Mouse (Mus musculus): ENCODE measurements around the gene Tmem63a. TPM values are rescaled to one million over a fixed set of nuclear protein-coding genes. Genes with fewer than 3 reads are reported as not detected.

The Tmem63a gene
- polyA plus RNA-seq, 2 experiments: 18.2 to 47.9 TPM

- no peak for DNase-seq (ENCODE audit: low spot score)
- Histone ChIP-seq H3K4me2 (replicated peaks; ENCODE audit: low read depth, low read length, severe bottlenecking) (no peak overlapping the region), H3K4me3 (replicated peaks; ENCODE audit: low read length) (no peak overlapping the region), H3K36me3 (ENCODE audit: control insufficient read depth, insufficient read depth, low read length) (peaks cover 37% of the 10 kb centered on the region), H3K27ac (replicated peaks; ENCODE audit: low read depth, low read length) (no peak overlapping the region), H3K9ac (ENCODE audit: low read depth, low read length, severe bottlenecking) (no peak overlapping the region), H3K9me3 (ENCODE audit: control insufficient read depth, low read length) (no peaks in the 10 kb centered on the region), H3K4me1 (ENCODE audit: control insufficient read depth, insufficient read depth, low read length) (peaks cover 15% of the 10 kb centered on the region), H3K27me3 (ENCODE audit: control insufficient read depth, insufficient read depth, low read length) (no peaks in the 10 kb centered on the region)
- ATAC-seq (ENCODE audit: low FRiP score, low read depth): no peak
- 92% methylated on average over 24 of the region's 24 CpGs for WGBS
- no peak for TF ChIP-seq POLR2A (IDR thresholded peaks at IDR 0.05; ENCODE audit: borderline replicate concordance, extremely low read depth, insufficient read depth, insufficient read length)
Measured at GRCm38 (mm10) chr1:180906461-180907147, 35.5 kb upstream of the Tmem63a start.

GRCm38 (mm10) chr1:180911138-180911537, 31.0 kb upstream of the Tmem63a start:
- ATAC-seq (ENCODE audit: low FRiP score, low read depth): 0 out of 2 replicates have a peak, but pooled peaks have one; percentile 1

DNA sequence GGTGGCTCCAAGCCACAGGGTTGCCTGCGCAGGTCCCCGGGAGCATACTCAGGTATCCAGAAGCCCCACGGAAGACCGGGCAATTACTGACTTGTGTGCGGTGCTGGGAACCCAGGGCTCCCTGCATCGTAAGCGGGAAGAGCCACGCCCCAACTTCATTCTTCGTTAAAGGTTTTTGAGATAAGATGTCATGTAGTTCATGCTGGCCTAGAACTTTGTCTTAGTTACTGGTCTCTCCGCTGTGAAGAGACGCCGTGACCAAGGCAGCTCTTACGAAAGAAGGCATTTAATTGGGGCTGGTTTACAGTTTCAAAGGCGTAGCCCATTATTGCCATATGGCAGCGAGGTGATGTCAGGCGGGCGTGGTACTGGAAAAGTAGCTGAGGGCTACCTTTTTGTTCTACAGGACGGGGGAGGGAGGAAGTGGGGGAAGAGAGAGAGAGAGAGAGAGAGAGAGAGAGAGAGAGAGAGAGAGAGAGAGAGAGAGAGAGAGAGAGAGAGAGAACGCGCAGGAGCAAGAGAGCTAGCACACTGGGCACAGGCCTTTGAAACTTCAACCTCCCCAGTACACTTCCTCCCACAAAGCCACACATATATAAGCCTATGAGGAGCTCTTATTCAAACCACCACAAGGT, 30.4 kb upstream of the Tmem63a start:
- WGBS: 26% methylated on average over 20 of the region's 20 CpGs
- Histone ChIP-seq H3K9ac (ENCODE audit: low read depth, low read length, severe bottlenecking) (no peak overlapping the region), H3K9me3 (ENCODE audit: control insufficient read depth, low read length) (no peaks in the 10 kb centered on the region), H3K27ac (replicated peaks; ENCODE audit: low read depth, low read length) (peak overlapping the region; percentile 43; the same call in 1 of the 2 replicates), H3K4me1 (ENCODE audit: control insufficient read depth, insufficient read depth, low read length) (peaks cover 22% of the 10 kb centered on the region), H3K4me3 (replicated peaks; ENCODE audit: low read length) (no peak overlapping the region; the same call in 1 of the 2 replicates), H3K36me3 (ENCODE audit: control insufficient read depth, insufficient read depth, low read length) (peaks cover 25% of the 10 kb centered on the region), H3K4me2 (replicated peaks; ENCODE audit: low read depth, low read length, severe bottlenecking) (peak overlapping the region; percentile 39), H3K27me3 (ENCODE audit: control insufficient read depth, insufficient read depth, low read length) (no peaks in the 10 kb centered on the region)
- no peak for TF ChIP-seq POLR2A (IDR thresholded peaks at IDR 0.05; ENCODE audit: borderline replicate concordance, extremely low read depth, insufficient read depth, insufficient read length)
- DNase-seq (ENCODE audit: low spot score) (peak; percentile 57), ATAC-seq (ENCODE audit: low FRiP score, low read depth) (0 out of 2 replicates have a peak, but pooled peaks have one; percentile 31)

More at GRCm38 (mm10) chr1:180911138-180911537, 31.0 kb upstream of the Tmem63a start:
- no peak overlapping the region for H3K9ac ChIP-seq (ENCODE audit: low read depth, low read length, severe bottlenecking)
- no peaks in the 10 kb centered on the region for H3K27me3 ChIP-seq (ENCODE audit: control insufficient read depth, insufficient read depth, low read length)
- peak overlapping the region; percentile 43; the same call in 1 of the 2 replicates for H3K27ac ChIP-seq (replicated peaks; ENCODE audit: low read depth, low read length)
- no peaks in the 10 kb centered on the region for H3K9me3 ChIP-seq (ENCODE audit: control insufficient read depth, low read length)
- DNase-seq (ENCODE audit: low spot score): peak; percentile 54
- peak overlapping the region; percentile 39 for H3K4me2 ChIP-seq (replicated peaks; ENCODE audit: low read depth, low read length, severe bottlenecking)
- H3K4me1 ChIP-seq (ENCODE audit: control insufficient read depth, insufficient read depth, low read length): peaks cover 22% of the 10 kb centered on the region
- peaks cover 31% of the 10 kb centered on the region for H3K36me3 ChIP-seq (ENCODE audit: control insufficient read depth, insufficient read depth, low read length)
- H3K4me3 ChIP-seq (replicated peaks; ENCODE audit: low read length): no peak overlapping the region
- WGBS: 50% methylated on average over 8 of the region's 8 CpGs
- no peak for TF ChIP-seq POLR2A (IDR thresholded peaks at IDR 0.05; ENCODE audit: borderline replicate concordance, extremely low read depth, insufficient read depth, insufficient read length)

GRCm38 (mm10) chr1:180912792-180913191, 29.4 kb upstream of the Tmem63a start:
- WGBS: 77% methylated on average over 5 of the region's 5 CpGs
- Histone ChIP-seq H3K9me3 (ENCODE audit: control insufficient read depth, low read length) (no peaks in the 10 kb centered on the region), H3K27me3 (ENCODE audit: control insufficient read depth, insufficient read depth, low read length) (no peaks in the 10 kb centered on the region), H3K4me2 (replicated peaks; ENCODE audit: low read depth, low read length, severe bottlenecking) (no peak overlapping the region), H3K9ac (ENCODE audit: low read depth, low read length, severe bottlenecking) (no peak overlapping the region), H3K36me3 (ENCODE audit: control insufficient read depth, insufficient read depth, low read length) (peaks cover 15% of the 10 kb centered on the region), H3K4me3 (replicated peaks; ENCODE audit: low read length) (no peak overlapping the region), H3K4me1 (ENCODE audit: control insufficient read depth, insufficient read depth, low read length) (peaks cover 22% of the 10 kb centered on the region), H3K27ac (replicated peaks; ENCODE audit: low read depth, low read length) (peak overlapping the region; percentile 67)
- ATAC-seq (ENCODE audit: low FRiP score, low read depth) (no peak), DNase-seq (ENCODE audit: low spot score) (no peak)
- no peak for TF ChIP-seq POLR2A (IDR thresholded peaks at IDR 0.05; ENCODE audit: borderline replicate concordance, extremely low read depth, insufficient read depth, insufficient read length)

- no peak overlapping the region for H3K9ac ChIP-seq (ENCODE audit: low read depth, low read length, severe bottlenecking)
- H3K27ac ChIP-seq (replicated peaks; ENCODE audit: low read depth, low read length): peak overlapping the region; percentile 67
- peak; percentile 92 for DNase-seq (ENCODE audit: low spot score)
Measured at GRCm38 (mm10) chr1:180913797-180914196, 28.3 kb upstream of the Tmem63a start.

More at GRCm38 (mm10) chr1:180913797-180914196, 28.3 kb upstream of the Tmem63a start:
- WGBS: 13% methylated on average over 4 of the region's 4 CpGs
- peak; percentile 85 for ATAC-seq (ENCODE audit: low FRiP score, low read depth)
- no peak overlapping the region for H3K4me3 ChIP-seq (replicated peaks; ENCODE audit: low read length)
- no peaks in the 10 kb centered on the region for H3K9me3 ChIP-seq (ENCODE audit: control insufficient read depth, low read length)
- H3K27me3 ChIP-seq (ENCODE audit: control insufficient read depth, insufficient read depth, low read length): no peaks in the 10 kb centered on the region
- no peak overlapping the region for H3K4me2 ChIP-seq (replicated peaks; ENCODE audit: low read depth, low read length, severe bottlenecking)
- peaks cover 5% of the 10 kb centered on the region for H3K36me3 ChIP-seq (ENCODE audit: control insufficient read depth, insufficient read depth, low read length)
- H3K4me1 ChIP-seq (ENCODE audit: control insufficient read depth, insufficient read depth, low read length): peaks cover 22% of the 10 kb centered on the region
- TF ChIP-seq POLR2A (IDR thresholded peaks at IDR 0.05; ENCODE audit: borderline replicate concordance, extremely low read depth, insufficient read depth, insufficient read length): no peak

Data from limb, embryonic 14.5 days (tissue).